Mouse (Mus musculus) bone marrow, adult 2 months (tissue): Measurements from ENCODE around the gene Pfdn4.

Experiments
- CTCF ChIP-seq: fragments of 200-500 bp; IDR thresholded peaks from 2 replicates; pipeline ENCODE4 v1.5.1; 2011; ENCODE audit warnings: low read length, control low read depth; ENCODE audit not compliant: control insufficient read depth, insufficient read depth
- POLR2A ChIP-seq: fragments of 200-500 bp; IDR thresholded peaks from 2 replicates; pipeline ENCODE4 v1.6.1; 2011; ENCODE audit warnings: low read depth, mild to moderate bottlenecking, control low read depth, low read length, borderline replicate concordance; ENCODE audit not compliant: control insufficient read depth

- TF ChIP-seq POLR2A: no peak
- peak; percentile 45 for TF ChIP-seq CTCF
Measured at GRCm38 (mm10) chr2:170507734-170508133, 11.5 kb downstream of the Pfdn4 start.
